Mouse (Mus musculus): ENCODE results near the gene Chodl.

GRCm38 (mm10) chr16:78974099-78974498 lies 43.4 kb downstream of the Chodl start:
- TF ChIP-seq CTCF (IDR thresholded peaks at IDR 0.05; ENCODE audit: insufficient read depth, low read length) = no peak
- TF ChIP-seq POLR2A (IDR thresholded peaks at IDR 0.05; ENCODE audit: borderline replicate concordance, extremely low read depth, low read depth, low read length) = no peak

Data from lung, adult 2 months (tissue).